ENCODE assay signal across 17 mouse cellular contexts in genomic region chr14:80990192-80990591, GRCm38 (mm10).
"Had no signal": no experiment of that assay in that cellular context is flagged by ENCODE, and none has a peak within 500 bp of the region (broad histone marks: within the 10 kb centered on the region; RNA-seq: fewer than 3 reads in every experiment).

No protein-coding gene starts in this region.

- H3K4me1 ChIP-seq: neural tube, embryonic 13.5 days; neural tube, embryonic 15.5 days had no signal

- DNase-seq: lung, adult 18-20 months; lung, embryonic 14.5 days; lung, postnatal 10 days; lung, postnatal 4 days; retina, postnatal 1 day; right cerebral cortex, adult 18-20 months; right cerebral cortex, postnatal 25 days; right cerebral cortex, postnatal 4 days; spleen, adult 18-20 months; thymus, adult 18-20 months; thymus, postnatal 14 days; thymus, postnatal 36 days had no signal

- H3K9me3 ChIP-seq: midbrain, embryonic 12.5 days; neural tube, embryonic 13.5 days; neural tube, embryonic 15.5 days had no signal

- ATAC-seq: midbrain, embryonic 16.5 days had no signal

- H3K9ac ChIP-seq: lung, embryonic 14.5 days; midbrain, embryonic 12.5 days; neural tube, embryonic 13.5 days; neural tube, embryonic 15.5 days had no signal

- H3K4me3 ChIP-seq: midbrain, embryonic 12.5 days; myocyte; neural tube, embryonic 13.5 days; neural tube, embryonic 15.5 days had no signal

- H3K4me2 ChIP-seq: lung, embryonic 14.5 days; midbrain, embryonic 12.5 days; neural tube, embryonic 13.5 days; neural tube, embryonic 15.5 days had no signal

- H3K27ac ChIP-seq: midbrain, embryonic 12.5 days; neural tube, embryonic 13.5 days; neural tube, embryonic 15.5 days had no signal

- H3K27me3 ChIP-seq: midbrain, embryonic 12.5 days; neural tube, embryonic 13.5 days; neural tube, embryonic 15.5 days had no signal

- H3K36me3 ChIP-seq: midbrain, embryonic 12.5 days; neural tube, embryonic 13.5 days; neural tube, embryonic 15.5 days had no signal
